Mouse (Mus musculus): ENCODE measurements around the gene Vangl2.

GRCm38 (mm10) chr1:171976826-171977539, 51.3 kb downstream of the Vangl2 start:
- TF ChIP-seq CTCF (IDR thresholded peaks at IDR 0.05 in 2 of 3, conservative IDR thresholded peaks at IDR 0.05 in 1 of 3; ENCODE audit: control insufficient read depth in 1 of 3, insufficient read depth in 1 of 3, low read depth in 2 of 3, low read length in 3 of 3, poor library complexity in 1 of 3, severe bottlenecking in 1 of 3): no peak
- no peak for TF ChIP-seq BHLHE40 (IDR thresholded peaks at IDR 0.05; ENCODE audit: borderline replicate concordance, low read depth, low read length)
- no peak for TF ChIP-seq E2F4 (IDR thresholded peaks at IDR 0.05; ENCODE audit: borderline replicate concordance, low read depth, low read length)
- TF ChIP-seq USF1 (IDR thresholded peaks at IDR 0.05; ENCODE audit: low read depth, low read length): no peak
- TF ChIP-seq MXI1 (IDR thresholded peaks at IDR 0.05; ENCODE audit: low read depth, low read length): no peak
- no peak for TF ChIP-seq CHD2 (IDR thresholded peaks at IDR 0.05; ENCODE audit: low read length)
- TF ChIP-seq MAFK (IDR thresholded peaks at IDR 0.05; ENCODE audit: borderline replicate concordance, low read depth, low read length): no peak
- TF ChIP-seq ETS1 (IDR thresholded peaks at IDR 0.05; ENCODE audit: low read depth, low read length): no peak
- no peak for TF ChIP-seq MAZ (IDR thresholded peaks at IDR 0.05; ENCODE audit: low read depth, low read length)
